Mouse (Mus musculus) brain, embryonic 14.5 days (tissue): ENCODE measurements around the gene Ccn2.

Experiments
- CTCF ChIP-seq: fragments of 200-500 bp; IDR thresholded peaks from 2 replicates; pipeline ENCODE4 v1.5.1; 2012; ENCODE audit warnings: inconsistent platforms, mild to moderate bottlenecking, moderate library complexity, borderline replicate concordance; ENCODE audit not compliant: insufficient read depth, insufficient read length; ENCODE audit errors: extremely low read depth
- POLR2A ChIP-seq: fragments of 200-500 bp; IDR thresholded peaks from 2 replicates; pipeline ENCODE4 v1.6.1; 2012; ENCODE audit warnings: mild to moderate bottlenecking, inconsistent platforms, borderline replicate concordance; ENCODE audit not compliant: poor library complexity, insufficient read depth, insufficient read length, severe bottlenecking; ENCODE audit errors: extremely low read depth

DNA sequence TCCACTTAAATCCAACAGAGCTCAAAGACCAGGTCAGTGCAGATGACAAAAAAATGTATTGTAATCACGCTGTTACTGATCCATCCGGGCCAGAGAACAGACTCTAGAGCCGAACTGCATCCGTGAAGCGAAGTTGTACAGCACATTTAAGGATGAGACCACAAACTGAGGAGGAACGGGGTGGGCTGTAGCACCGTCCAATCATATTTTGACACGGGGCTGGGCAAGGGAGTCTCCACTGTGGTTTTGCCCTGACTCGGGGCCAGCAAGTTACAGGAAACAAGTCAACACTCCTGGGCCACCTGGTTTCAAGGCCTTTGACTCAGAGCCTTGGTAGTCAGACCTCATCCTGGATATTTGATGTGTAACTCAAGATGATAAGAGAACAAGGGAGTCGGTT lies 40.6 kb downstream of the Ccn2 start:
- TF ChIP-seq CTCF (no peak), POLR2A (no peak)
